Mouse (Mus musculus): ENCODE data around the gene Slc39a13.
"Not testable (repeated sequence)": the region's sequence is repeated elsewhere in the genome, so short reads cannot be mapped to it uniquely, and the experiment has no call there.

Gene Slc39a13

DNA sequence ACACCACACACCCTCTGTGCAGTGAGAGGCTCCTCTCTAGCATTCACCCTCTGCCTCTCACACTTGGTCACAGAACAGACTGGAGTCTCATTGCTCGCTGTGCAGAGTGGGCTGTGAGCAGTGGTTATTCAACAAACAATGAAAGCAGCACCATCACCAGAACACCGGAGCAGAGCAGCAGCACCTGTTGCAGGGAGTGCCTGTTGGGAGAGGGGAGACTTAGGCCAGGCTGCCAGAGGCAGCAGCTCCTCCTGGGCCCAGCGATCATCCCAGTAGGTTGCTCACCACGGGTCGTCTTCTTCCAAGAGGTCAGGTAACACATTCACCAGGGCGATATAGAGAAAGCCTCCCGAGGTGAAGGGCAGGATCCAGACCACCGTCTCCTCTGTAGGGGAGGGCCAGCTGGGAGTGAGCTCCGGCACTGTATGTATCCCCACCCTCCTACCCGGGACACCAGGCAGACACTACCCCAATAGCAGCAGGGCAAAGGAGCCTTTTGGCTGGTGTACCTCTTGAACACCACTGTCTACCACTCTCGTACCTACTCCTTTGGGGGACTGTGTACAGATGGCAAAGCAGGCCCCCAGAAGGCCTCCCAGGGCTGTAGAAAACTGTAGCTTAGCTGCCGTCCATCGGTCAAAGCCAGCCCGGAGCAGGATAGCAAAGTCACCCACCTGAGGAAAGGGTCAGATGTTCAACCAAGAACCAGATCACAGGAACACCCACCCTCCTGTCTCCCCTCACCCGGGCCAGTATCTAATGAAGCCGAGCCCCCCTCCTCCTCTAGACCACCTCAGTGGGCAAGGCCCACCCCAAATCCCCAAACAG, 7.2 kb downstream of the Slc39a13 start:
- DNase-seq = no peak

DNA sequence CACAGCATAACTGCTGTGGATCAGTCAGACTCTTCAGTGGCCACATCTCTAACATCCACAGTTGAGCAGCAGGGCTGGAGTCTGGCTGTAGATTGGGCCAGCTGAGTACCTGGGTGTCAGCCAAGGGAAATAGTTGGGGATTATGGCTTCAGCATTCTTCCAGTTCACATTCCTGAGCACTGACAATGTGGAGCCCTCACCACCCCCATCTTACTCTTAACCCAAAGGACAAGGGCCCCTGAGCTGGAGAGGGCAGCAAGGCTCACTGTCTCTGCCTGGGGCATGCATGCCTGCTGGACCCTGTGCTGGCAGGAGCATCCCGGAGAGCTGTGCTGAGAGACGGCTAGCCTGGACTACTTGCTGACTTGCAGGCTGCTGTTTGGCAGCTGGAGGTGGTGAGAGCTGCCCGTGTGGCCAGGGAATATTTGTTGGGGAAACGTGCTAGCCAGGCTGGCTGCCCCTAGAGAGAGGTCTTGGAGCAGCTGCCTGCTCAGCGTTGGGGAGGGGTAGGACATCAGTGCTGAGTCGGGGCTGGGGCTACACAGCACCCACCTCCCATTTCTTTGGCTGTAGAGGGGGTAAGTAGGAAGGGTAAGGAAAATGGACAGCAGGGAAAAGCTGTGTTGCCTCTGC, 8.3 kb downstream of the Slc39a13 start:
- DNase-seq = no peak

DNA sequence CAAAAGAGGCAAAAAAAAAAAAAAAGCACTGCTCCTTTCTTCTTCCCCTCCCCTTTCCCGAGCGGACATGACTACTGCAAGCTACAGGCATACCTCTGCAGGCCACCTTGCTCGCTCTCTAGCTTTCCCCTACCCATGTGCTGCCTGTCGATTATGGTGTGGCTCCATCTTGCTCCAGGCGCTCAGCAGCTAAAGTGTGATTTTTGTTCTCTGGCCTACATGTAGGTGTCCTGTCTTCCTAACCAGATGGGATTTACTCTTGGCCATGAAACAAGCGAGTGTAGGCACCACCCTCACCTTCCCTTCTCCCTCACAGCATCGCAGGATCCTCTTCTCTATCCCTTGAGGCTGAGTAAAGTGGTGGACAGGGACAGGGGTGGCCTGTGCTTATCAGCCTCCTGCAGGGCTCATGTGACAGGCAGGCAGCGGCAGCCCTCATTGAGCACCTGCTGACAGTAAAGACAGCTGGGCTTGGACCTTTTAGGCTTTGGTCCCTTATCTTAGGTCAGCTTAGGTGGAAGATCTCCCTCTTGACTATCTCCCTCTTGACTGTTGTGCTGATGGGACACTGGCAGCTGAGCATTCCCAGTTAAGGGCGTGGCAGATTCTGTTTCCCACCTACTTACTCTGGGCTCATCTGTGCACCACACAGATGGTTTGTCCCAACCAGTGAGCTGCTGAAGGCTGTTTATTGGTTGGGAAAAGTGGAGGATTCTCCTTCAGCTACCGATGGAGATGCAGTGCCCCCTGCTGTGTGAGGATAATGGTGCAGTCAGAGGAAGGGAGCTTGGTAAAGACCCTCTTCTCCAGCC, 9.5 kb downstream of the Slc39a13 start:
- DNase-seq = peak; percentile 76

DNA sequence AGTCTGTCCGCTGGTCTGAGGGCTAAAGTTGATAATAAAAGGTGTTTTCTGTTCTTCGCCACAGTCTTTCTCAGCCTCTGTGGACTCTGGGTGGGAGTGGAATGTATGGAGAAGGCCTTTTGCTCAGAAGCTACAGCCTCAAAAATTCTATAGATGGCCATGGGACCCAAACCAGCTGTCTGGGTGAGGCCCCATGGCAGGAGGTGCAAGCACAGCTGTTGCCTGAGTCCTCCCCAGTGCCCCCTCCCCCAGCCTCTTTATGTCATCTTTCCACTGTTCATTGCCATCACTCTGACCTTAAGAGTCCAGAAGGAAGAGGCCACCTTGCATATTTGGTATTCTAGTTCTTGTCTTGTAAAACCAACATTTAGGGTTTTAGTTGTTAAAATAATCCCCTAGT, 10.8 kb downstream of the Slc39a13 start:
- no peak for DNase-seq

DNA sequence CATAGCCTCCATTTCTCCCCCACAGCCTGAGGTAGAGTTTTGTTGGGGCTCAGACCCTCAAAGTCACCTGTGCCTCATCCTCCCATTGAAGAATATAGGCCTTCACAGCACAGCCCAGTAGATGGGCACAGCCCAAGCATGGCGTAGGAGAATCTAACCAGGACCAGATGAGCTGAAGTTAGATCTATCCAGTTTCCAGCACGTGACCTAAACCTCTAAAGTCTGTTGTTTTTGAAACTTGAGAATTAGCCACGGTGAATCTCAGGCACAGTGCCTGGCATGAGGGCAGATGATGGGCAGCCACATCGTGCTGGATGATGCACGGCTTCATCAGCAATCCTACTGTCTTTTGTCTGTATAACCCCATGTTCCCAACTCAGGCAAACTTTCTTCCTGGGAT, 11.8 kb downstream of the Slc39a13 start:
- no peak for DNase-seq

DNA sequence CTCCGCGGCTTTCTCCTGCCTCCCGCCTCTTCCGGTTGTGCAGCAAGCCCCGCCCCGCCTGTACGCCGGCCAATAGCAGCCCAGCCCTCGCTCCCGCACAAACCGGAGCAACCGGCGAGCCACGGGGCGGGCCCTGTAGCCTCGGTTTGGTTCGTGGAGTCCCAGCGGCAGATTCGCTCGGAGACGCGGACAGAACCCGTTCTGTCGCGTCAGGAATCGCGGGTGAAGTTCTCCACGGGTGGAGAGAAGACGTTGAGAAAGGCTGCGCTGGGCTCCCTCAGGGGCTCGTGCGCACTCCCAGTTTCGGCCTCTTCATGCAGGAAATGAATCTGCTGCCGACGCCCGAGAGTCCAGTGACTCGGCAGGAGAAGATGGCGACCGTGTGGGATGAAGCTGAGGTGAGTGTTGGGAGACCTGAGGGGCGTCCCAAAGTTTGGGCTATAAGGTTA, 16.3 kb downstream of the Slc39a13 start, which contains the start of gene Psmc3:
TSS of gene Psmc3 (plus strand) at position 76 of the 449 bp plus-strand sequence.
- peak; percentile 97 for DNase-seq

DNA sequence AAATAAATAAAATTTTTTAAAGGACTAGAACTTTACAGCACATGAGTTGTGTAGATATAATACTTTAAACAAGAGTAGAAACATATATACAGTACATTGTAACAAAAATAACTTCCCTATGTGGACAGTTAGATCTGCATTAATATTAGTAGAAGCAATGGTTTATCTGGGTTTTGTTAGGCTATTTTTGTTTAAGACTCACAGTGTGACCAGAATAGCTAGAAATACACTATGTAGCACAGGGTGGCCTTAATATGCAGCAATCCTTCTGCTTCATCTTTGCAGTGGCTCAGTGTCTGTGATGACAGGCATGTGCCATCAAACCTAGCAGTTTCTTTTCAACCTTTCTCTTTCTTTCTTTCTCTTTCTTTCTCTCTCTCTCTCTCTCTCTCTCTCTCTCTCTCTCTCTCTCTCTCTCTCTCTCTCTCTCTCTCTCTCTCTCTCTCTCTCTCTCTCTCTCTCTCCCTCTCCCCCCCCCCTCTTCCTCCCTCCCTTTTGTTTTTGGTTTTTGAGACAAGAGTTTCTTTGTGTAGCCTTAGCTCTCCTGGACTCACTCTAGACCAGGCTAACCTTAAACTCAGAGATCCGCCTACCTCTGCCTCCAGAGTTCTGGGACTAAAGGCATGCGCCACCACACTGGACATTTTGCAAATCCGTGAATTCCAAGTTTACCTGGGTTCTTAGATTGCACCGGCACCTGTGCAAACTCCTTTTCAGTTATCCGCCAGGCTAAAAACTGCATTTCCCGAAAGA, 16.9 kb downstream of the Slc39a13 start:
- DNase-seq = no peak

DNA sequence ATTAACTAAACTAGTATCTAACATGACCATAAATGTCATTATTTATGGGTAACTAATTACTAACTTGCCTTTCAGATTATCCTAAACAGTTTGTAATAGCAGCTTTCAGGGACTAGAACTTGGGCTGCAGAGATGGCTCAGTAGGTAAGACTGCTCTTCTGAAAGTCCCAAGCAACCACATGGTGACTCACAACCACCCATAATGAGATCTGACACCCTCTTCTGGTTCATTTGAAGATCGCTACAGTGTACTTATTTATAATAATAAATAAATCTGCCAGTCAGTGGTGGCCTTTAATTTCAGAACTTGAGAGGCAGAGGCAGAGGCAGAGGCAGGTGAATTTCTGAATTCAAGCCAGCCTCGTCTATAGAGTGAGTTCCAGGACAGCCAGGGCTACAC, 17.5 kb downstream of the Slc39a13 start:
- DNase-seq = no peak

DNA sequence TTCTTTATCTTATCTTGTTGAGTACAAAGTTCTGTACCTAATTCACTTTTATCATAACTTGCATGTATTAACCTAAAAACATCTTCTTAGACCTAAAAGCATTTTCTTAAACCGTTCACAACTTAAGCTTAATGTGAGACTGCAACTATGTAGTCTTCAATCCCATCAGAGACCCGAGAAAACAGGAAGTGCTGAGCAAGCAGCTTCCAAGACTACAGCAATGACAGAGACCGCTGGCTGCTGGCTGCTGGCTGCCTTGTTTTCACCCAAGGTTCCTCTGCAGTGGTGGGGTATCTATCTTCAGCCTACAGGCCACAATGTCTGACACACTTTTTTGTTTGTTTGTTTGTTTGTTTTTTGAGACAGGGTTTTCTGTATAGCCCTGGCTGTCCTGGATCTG, 18.3 kb downstream of the Slc39a13 start:
- DNase-seq = no peak

DNA sequence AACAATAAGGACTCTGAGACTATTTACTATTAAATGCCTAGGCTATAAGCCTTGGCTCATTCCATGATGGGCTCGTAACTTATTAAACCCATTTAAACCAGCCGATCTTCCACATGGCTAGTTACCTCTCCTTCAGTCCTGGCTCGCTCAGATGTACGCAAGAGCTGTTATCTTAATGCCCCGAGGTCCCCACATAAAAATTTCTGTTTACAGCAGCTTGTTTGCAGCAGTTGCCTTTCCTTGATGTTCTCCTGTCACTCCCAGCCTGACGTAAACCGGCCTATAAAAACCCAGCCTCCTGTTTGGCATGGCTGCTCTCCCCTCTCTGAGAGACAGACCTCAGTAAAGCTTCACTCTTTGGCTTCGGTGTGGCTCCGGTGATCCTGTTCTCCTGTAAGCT, 22.9 kb downstream of the Slc39a13 start:
- DNase-seq = no peak

DNA sequence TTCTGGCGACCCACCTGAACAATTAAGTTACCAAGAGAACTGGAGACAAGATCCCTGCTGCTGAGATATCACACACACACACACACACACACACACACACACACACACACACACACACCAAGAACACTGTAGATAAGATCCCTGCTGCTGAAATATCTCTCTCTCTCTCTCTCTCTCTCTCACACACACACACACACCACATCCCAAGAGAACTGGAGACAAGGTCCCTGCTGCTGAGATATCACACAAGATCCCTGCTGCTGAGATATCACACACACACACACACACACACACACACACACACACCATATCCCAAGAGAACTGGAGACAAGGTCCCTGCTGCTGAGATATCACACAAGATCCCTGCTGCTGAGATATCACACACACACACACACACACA, 24.4 kb downstream of the Slc39a13 start:
- DNase-seq = not testable (repeated sequence)

DNA sequence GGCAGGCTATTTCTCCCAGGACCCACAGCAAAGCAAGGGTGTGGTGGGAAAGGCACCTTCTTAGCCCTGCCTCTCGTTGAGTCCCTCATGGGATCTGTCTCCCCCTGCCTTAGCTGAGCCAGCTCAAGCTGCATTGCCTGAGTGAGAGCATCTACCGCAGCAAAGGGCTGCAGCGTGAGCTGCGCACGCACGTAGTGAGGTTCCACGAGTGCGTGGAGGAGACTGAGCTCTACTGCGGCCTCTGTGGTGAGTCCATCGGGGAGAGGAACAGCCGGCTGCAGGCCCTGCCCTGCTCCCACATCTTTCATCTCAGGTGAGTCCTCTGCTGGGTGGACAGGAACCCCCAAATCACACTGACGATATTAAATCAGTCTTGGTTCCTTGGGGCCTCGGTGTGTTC, 25.5 kb downstream of the Slc39a13 start:
- no peak for DNase-seq

DNA sequence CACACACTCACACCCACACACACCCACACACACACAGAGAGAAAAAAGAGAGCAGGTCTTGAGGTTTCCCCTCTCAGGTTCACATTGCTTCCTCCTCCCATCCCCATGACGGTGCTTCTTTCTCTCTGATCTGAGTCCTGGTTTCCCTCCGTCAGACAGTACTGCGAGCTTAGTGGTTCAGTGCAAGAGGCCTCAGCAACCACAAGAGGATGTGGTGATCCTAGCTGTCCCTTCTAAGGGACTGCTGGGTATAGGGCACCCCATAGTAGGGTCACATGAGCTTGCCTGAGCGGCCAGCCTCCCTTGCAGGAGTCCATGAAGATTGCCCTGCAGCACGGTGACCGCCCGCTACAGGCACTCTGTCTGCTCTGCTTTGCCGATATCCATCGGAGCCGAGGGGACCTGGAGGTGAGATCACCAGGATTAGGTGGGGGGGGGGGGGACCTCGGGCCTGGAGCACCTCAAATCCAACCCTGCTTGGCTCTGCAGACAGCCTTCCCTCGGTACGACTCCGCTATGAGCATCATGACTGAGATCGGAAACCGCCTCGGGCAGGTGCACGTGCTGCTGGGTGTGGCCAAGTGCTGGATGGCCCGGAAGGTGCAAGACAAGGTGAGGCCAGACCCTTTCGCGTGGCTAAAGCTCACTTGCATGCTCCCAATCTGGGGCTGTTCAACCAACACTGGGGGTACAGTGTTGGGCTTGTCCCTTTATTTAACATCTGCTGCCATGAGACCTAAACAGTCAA, 27.4 kb downstream of the Slc39a13 start:
- no peak for DNase-seq

DNA sequence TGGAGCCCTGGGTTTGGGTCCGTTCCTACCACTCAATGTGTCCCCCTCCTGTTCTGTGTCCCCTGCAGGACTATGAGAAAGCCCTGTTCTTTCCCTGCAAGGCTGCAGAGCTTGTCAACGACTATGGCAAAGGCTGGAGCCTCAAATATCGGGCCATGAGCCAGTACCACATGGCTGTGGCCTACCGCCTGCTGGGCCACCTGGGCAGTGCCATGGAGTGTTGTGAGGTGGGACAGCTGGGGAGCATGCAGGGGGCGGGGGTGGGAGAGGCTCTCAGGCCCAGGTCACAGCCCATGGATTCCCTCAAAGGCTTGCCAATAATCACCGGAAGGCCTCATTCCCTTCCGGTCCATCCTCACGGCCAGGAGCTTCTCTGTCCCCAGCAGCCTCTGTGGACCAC, 28.4 kb downstream of the Slc39a13 start:
- no peak for DNase-seq

DNA sequence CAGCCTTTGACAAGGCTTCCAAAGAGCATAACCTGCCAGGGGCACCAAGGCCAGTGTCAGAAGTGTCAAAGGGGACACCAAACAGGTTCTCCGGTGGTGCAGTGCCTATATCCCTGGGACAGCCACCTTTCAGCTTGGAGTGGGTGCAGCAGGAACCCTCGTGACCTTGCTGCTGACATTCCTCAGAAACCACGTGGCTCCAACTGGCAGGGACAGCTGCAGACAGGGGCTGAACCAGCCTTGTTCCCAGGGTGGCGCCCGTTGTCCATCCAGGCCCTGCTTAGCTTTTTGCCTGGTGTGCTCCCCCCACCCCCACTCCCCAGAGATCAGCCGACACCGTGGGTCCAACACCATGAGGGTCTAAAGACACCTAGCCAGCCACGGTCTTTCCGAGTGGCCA, 34.8 kb downstream of the Slc39a13 start, which contains the start of gene Rapsn:
TSS of gene Rapsn (plus strand) at position 236 of the 400 bp plus-strand sequence.
- DNase-seq = no peak

DNA sequence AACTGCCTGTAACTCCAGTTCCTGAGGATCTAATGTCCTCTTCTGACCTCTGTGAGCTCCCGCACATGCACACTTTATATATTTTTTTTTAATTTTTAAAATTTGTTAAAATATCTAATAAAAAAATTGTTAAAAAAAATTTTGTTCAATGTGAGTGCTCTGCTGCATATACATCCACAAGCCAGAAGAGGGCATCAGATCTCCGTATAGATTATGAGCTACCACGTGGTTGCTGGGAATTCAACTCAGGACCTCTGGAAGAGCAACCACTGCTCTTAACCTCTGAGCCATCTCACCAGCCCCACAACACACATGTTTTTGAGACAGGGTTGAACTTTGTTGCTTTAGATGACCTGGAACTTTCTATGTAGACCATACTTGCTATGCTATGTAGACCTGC, 37.2 kb downstream of the Slc39a13 start:
- DNase-seq = no peak

DNA sequence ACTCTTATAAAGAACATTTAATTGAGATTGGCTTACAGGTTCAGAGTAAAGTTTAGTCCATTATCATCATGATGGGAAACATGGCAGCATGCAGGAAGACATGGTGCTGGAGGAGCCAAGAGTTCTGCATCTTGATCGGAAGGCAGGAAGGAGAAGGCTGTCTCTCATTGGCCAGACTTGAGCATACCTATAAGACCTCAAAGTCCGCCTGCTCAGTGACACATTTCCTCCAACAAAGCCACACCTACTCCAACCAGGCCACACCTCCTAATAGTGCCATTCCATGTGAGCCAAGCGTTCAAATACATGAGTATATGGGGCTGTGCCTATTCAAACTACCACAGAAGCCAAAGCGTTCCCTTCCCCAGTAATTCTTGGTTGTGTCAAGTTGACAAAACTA, 39.0 kb downstream of the Slc39a13 start:
- no peak for DNase-seq

DNA sequence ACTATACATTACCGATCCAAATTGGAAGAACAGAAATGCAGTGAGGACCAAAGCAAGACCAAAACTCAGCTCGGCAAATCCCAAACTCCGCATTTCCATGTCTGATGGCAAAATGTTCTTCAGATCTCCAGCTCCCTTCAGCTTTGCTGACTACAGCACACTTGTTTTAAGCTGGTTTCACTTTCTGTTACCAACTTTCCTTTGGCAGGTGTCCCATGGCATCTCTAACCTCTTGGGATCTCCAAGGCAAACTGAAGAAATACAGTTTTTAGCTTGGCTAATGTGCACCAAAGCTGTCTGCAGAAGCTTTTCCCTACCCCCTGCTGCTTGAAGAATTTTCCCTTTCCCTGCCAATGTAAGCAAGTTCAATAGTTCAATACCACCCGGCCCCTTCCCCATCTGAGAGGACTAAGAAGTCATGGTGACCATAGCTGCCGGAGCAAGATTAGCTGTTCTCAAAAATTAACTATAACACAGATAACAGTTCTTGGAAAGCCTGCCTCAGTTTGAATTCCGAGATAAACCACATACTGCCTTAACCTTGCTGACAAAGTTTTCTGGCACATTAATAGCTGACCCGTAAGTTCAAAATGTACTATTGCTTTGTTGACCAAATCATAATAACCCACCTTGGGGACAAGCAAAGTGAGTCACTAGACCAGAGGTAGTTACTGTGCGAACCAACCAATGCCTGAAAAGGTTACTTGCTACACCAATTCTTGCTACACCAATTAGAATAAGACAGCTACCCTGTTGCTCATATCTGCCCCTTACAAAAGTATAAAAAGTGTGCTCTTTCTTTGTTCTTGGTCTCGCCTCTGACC, 42.6 kb downstream of the Slc39a13 start:
- no peak for DNase-seq

DNA sequence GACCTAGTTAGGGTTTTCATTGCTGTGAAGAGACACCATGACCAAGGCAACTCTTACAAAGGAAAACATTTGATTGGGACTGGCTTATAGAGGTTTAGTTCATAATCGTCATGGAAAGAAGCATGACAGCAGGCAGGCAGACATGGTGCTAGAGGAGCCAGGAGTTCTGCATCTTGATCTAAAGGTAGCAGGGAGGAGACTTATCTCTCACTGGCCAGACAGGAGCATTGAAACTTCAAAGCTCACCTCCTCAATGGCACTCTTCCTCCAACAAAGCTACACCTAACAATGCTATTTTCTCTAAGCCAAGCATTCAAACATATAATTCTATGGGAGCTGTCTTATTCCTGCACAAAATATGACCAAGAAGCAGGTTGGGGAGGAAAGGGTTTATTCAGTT, 43.7 kb downstream of the Slc39a13 start:
- DNase-seq = no peak

DNA sequence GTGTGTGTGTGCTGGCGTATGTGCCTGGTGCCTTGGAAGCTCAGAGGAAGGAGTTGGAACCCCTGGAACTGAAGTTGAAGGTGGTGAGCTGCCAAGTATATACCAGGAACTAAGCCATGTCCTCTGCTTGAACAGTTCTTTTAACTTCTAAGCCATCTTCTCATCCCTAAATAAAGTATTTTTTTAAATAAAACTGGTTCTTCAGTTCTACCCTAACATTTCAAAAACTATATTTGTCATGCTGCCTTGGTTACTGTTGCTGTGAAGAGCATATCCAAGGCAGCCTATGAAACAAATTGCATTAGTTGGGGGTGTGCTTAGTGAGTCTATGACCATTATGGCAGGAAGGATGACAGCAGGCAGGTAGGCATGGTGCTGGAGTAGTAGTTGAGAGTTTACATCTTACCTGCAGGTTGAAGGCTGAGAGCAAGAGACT, 45.1 kb downstream of the Slc39a13 start:
- DNase-seq = peak; percentile 27

DNA sequence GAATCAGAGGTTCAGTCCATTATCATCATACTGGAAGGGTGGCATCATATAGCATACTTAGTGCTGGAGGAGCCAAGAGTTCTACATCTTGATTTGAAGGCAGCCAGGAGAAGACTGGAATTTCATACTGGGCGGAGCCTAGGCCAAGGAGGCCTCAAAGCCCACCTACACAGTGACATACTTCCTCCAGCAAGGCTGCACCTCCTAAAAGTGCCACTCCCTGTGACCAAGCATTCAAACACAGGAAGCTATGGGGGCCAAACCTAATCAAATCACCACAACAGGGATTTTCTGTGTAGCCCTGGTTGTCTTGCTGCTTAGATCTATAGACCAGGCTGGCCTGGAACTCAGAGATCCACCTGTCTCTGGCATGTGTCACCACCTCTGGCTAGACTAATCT, 46.3 kb downstream of the Slc39a13 start:
- no peak for DNase-seq
